Mouse (Mus musculus): ENCODE measurements at regions not wholly inside any gene's neighbourhood (a gene's known extent, or its start where the extent isn't known, plus 50 kb on each side); places are given as distances from the start of the nearest gene placed in this dataset.

- no peak for DNase-seq (ENCODE audit: low read depth)
Measured at GRCm38 (mm10) chr13:39774554-39774953, 586.7 kb downstream of the Ofcc1 start.

GRCm38 (mm10) chr13:39774111-39774510 is 587.1 kb downstream of the Ofcc1 start:
- DNase-seq (ENCODE audit: low read depth), result no peak

GRCm38 (mm10) chr13:39769228-39769627 is 592.0 kb downstream of the Ofcc1 start:
- peak; percentile 5 for DNase-seq (ENCODE audit: low read depth)

- DNase-seq (ENCODE audit: low read depth), result peak; percentile 1
Measured at GRCm38 (mm10) chr13:39766897-39767296, 594.4 kb downstream of the Ofcc1 start.

Data from c-Kit-positive CD71-negative TER-119-negative erythroid progenitor cells, embryonic 14.5 days (primary cell).